In genomic region chr13:94518176-94518575, GRCm38 (mm10) we compare ENCODE assay signal across 22 mouse cellular contexts.
DNase-seq lines count a peak whose midpoint lies in the region; TF ChIP-seq lines count a peak whose summit lies in the region.
"Had no signal": no experiment of that assay in that cellular context is flagged by ENCODE, and none has a peak within 500 bp of the region (broad histone marks: within the 10 kb centered on the region; RNA-seq: fewer than 3 reads in every experiment).

No protein-coding gene starts in this region.

- peaks cover 5% of the 10 kb centered on the region for H3K4me1 ChIP-seq in liver, adult 2 months (ENCODE audit: control insufficient read depth, insufficient read depth, low read length)
- H3K4me1 ChIP-seq: embryonic facial prominence, embryonic 12.5 days; forebrain, embryonic 13.5 days; forebrain, embryonic 15.5 days had no signal

- no peak overlapping the region for H3K9ac ChIP-seq in liver, adult 2 months (ENCODE audit: low read depth, low read length)
- H3K9ac ChIP-seq: embryonic facial prominence, embryonic 12.5 days; forebrain, embryonic 13.5 days; forebrain, embryonic 15.5 days; forebrain, postnatal 0 days had no signal

- H3K36me3 ChIP-seq in liver, adult 2 months (ENCODE audit: control insufficient read depth, insufficient read depth, low read length), result no peaks in the 10 kb centered on the region
- H3K36me3 ChIP-seq: embryonic facial prominence, embryonic 12.5 days; forebrain, embryonic 15.5 days had no signal

- H3K27ac ChIP-seq in liver, adult 2 months (replicated peaks; ENCODE audit: insufficient read depth, low read depth, low read length), result no peak overlapping the region
- H3K27ac ChIP-seq: embryonic facial prominence, embryonic 10.5 days; embryonic facial prominence, embryonic 12.5 days; forebrain, embryonic 13.5 days; forebrain, embryonic 15.5 days had no signal

- TF ChIP-seq POLR2A in liver, adult 2 months (IDR thresholded peaks at IDR 0.05; ENCODE audit: extremely low read depth, insufficient read depth, low read length), result no peak

- intact Hi-C loops in heart, postnatal 36 days (cut with DNase I), result no loop called here

- TF ChIP-seq CTCF in liver, adult 2 months (IDR thresholded peaks at IDR 0.05; ENCODE audit: low read depth, low read length), result no peak

- whole genome bisulfite sequencing in liver, adult 2 months, result 81% methylated on average over 4 of the region's 4 CpGs

- no peak overlapping the region for H3K4me3 ChIP-seq in liver, adult 2 months (ENCODE audit: insufficient read depth, low read depth, low read length)
- H3K4me3 ChIP-seq: embryonic facial prominence, embryonic 10.5 days; embryonic facial prominence, embryonic 12.5 days; forebrain, embryonic 13.5 days; forebrain, embryonic 15.5 days had no signal

- DNase-seq in heart, adult 11 months, result peak; percentile 39
- DNase-seq in heart, postnatal 36 days, result no peak
- DNase-seq in liver, adult 2 months (ENCODE audit: extremely low read depth, low read depth, low spot score), result peak; percentile 13
- no peak for DNase-seq in liver
- peak; percentile 37 for DNase-seq in ES-CJ7 (ENCODE audit: low read depth, low spot score)
- DNase-seq in ZHBTc4 (ENCODE audit: low read depth, low spot score), result peak; percentile 62
- DNase-seq in left cerebral cortex, adult 11 months (ENCODE audit: low spot score), result no peak
- DNase-seq: adrenal gland, adult 2 months; adrenal gland, postnatal 10 days; adrenal gland, postnatal 25 days; B cell, adult 2 months; cerebellum, adult 11-12 months; cerebellum, adult 2 months; cerebellum, adult 9-10 months; cerebellum, postnatal 10 days; cerebellum, postnatal 25 days; forebrain, postnatal 0 days had no signal

- H3K79me2 ChIP-seq in liver, adult 2 months (ENCODE audit: control insufficient read depth, insufficient read depth, low read length), result no peaks in the 10 kb centered on the region

- H3K27me3 ChIP-seq in liver, adult 2 months (ENCODE audit: control insufficient read depth, insufficient read depth, low read length), result no peaks in the 10 kb centered on the region
- H3K27me3 ChIP-seq: CH12.LX; embryonic facial prominence, embryonic 12.5 days; forebrain, embryonic 13.5 days; forebrain, embryonic 15.5 days had no signal

Comparison
In these comparisons a context has a peak if more than half of its experiments do, and no peak if none do; other contexts are left out.
1. DNase-seq: peak in heart, adult 11 months (single experiment), liver, adult 2 months (single experiment), ES-CJ7 (single experiment) and ZHBTc4 (single experiment); none in heart, postnatal 36 days (0 of 2), liver (single experiment) and left cerebral cortex, adult 11 months (single experiment).